Mouse (Mus musculus) liver, embryonic 16.5 days (tissue): ENCODE data around the gene Ttc39d. TPM values are rescaled to one million over a fixed set of nuclear protein-coding genes. Genes with fewer than 3 reads are reported as not detected.
"Not testable (repeated sequence)": the region's sequence is repeated elsewhere in the genome, so short reads cannot be mapped to it uniquely, and the experiment has no call there.

Experiments
- ATAC-seq: fragments of 200-750 bp; cut with Nextera tagmentation; 2 replicates; pipeline ENCODE4 v1.8.0; 2017; ENCODE audit warnings: low read depth, mild to moderate bottlenecking, moderate number of reproducible peaks, moderate library complexity
- H3K27ac ChIP-seq: fragments of 300-500 bp; sonication (generic); 2 replicates; pipeline ENCODE4 v1.5.1; 2014; ENCODE audit warnings: mild to moderate bottlenecking, low read length
- H3K27me3 ChIP-seq: fragments of 300-500 bp; sonication (generic); 2 replicates; pipeline ENCODE4 v1.6.1; 2014; ENCODE audit warnings: low read depth, low read length, mixed read lengths; ENCODE audit not compliant: control insufficient read depth, insufficient read depth
- H3K36me3 ChIP-seq: fragments of 300-500 bp; sonication (generic); 2 replicates; pipeline ENCODE4 v1.6.1; 2014; ENCODE audit warnings: mild to moderate bottlenecking; ENCODE audit not compliant: control insufficient read depth, insufficient read depth
- H3K4me1 ChIP-seq: fragments of 300-500 bp; sonication (generic); 2 replicates; pipeline ENCODE4 v1.6.1; 2014; ENCODE audit warnings: low read depth, low read length, mixed read lengths; ENCODE audit not compliant: control insufficient read depth
- H3K4me2 ChIP-seq: fragments of 300-500 bp; sonication (generic); 2 replicates; pipeline ENCODE4 v1.6.1; 2014; ENCODE audit warnings: low read depth, low read length, mixed read lengths
- H3K4me3 ChIP-seq: fragments of 300-500 bp; sonication (generic); 2 replicates; pipeline ENCODE4 v1.5.1; 2014; ENCODE audit warnings: low read depth, mild to moderate bottlenecking, low read length
- H3K9ac ChIP-seq: fragments of 300-500 bp; sonication (generic); 2 replicates; pipeline ENCODE4 v1.6.1; 2014; ENCODE audit warnings: low read depth, low read length
- H3K9me3 ChIP-seq: fragments of 300-500 bp; sonication (generic); replicated peaks from 2 replicates; pipeline ENCODE4 v1.6.1; 2016; ENCODE audit warnings: low read length; ENCODE audit not compliant: control insufficient read depth
- WGBS: fragments of 180-500 bp; shearing (Covaris S2); extraction: QIAGEN DNeasy Blood & Tissue Kit; methylation state at CpG from one replicate; pipeline ENCODE4 v1.1.7; 2014; ENCODE audit not compliant: insufficient replicate concordance; 5-methylcytosine and 5-hydroxymethylcytosine counted together
- polyA plus RNA-seq: library from polyadenylated mRNA; unstranded; fragments of >200 nt; fragmentation: Nextera tagmentation; extraction: Ambion mirVana; gene quantifications from 2 replicates; pipeline ENCODE4 v1.2.1, GENCODE M21; 2015

Gene Ttc39d
- polyA plus RNA-seq, 1 experiment from 2014 or later = not detected

GRCm38 (mm10) chr17:80220131-80220530, 12.9 kb downstream of the Ttc39d start:
- Histone ChIP-seq H3K4me1 (peaks cover 8% of the 10 kb centered on the region), H3K4me3 (no peak overlapping the region), H3K27ac (no peak overlapping the region), H3K36me3 (no peaks in the 10 kb centered on the region), H3K4me2 (no peak overlapping the region), H3K9ac (no peak overlapping the region), H3K27me3 (no peaks in the 10 kb centered on the region), H3K9me3 (no peaks in the 10 kb centered on the region)
- ATAC-seq = no peak
- WGBS = 59% methylated on average over 2 of the region's 2 CpGs

- H3K27me3 ChIP-seq = no peaks in the 10 kb centered on the region
- H3K4me2 ChIP-seq = no peak overlapping the region
- peaks cover 9% of the 10 kb centered on the region for H3K4me1 ChIP-seq
- no peak for ATAC-seq
- no peak overlapping the region for H3K9ac ChIP-seq
- 24% methylated on average over 9 of the region's 9 CpGs for WGBS
- H3K4me3 ChIP-seq = no peak overlapping the region
- no peak overlapping the region for H3K27ac ChIP-seq
- H3K36me3 ChIP-seq = no peaks in the 10 kb centered on the region
- H3K9me3 ChIP-seq = no peaks in the 10 kb centered on the region
Measured at GRCm38 (mm10) chr17:80221202-80221601, 13.9 kb downstream of the Ttc39d start.

GRCm38 (mm10) chr17:80221890-80222628, 14.8 kb downstream of the Ttc39d start:
- Histone ChIP-seq H3K4me2 (no peak overlapping the region), H3K9ac (no peak overlapping the region), H3K4me1 (peaks cover 9% of the 10 kb centered on the region), H3K4me3 (no peak overlapping the region), H3K27me3 (no peaks in the 10 kb centered on the region), H3K9me3 (no peaks in the 10 kb centered on the region), H3K27ac (no peak overlapping the region), H3K36me3 (no peaks in the 10 kb centered on the region)
- no peak for ATAC-seq
- 41% methylated on average over 3 of the region's 3 CpGs for WGBS

GRCm38 (mm10) chr17:80223829-80224228, 16.6 kb downstream of the Ttc39d start:
- H3K27me3 ChIP-seq = no peaks in the 10 kb centered on the region
- peak overlapping the region; percentile 91 for H3K4me2 ChIP-seq
- H3K9me3 ChIP-seq = no peaks in the 10 kb centered on the region
- peak overlapping the region; percentile 70 for H3K27ac ChIP-seq
- ATAC-seq = peak; percentile 8; the same call in 1 of the 2 replicates
- peak overlapping the region; percentile 74 for H3K4me3 ChIP-seq
- peak overlapping the region; percentile 69 for H3K9ac ChIP-seq
- peaks cover 9% of the 10 kb centered on the region for H3K4me1 ChIP-seq
- no peaks in the 10 kb centered on the region for H3K36me3 ChIP-seq
- 4% methylated on average over 9 of the region's 9 CpGs for WGBS

GRCm38 (mm10) chr17:80224326-80225116, 17.3 kb downstream of the Ttc39d start, which contains the start of gene Gemin6:
TSS of gene Gemin6 (plus strand) at chr17:80224441.
- H3K27me3 ChIP-seq = no peaks in the 10 kb centered on the region
- peaks cover 9% of the 10 kb centered on the region for H3K4me1 ChIP-seq
- peak; percentile 96 for ATAC-seq
- H3K36me3 ChIP-seq = no peaks in the 10 kb centered on the region
- peak within 1 kb of the TSS; percentile 70 for H3K27ac ChIP-seq
- no peaks in the 10 kb centered on the region for H3K9me3 ChIP-seq
- H3K9ac ChIP-seq = peak within 1 kb of the TSS; percentile 69
- under 1% methylated on average over 33 of the region's 33 CpGs for WGBS
- peak within 1 kb of the TSS; percentile 74 for H3K4me3 ChIP-seq
- peak within 1 kb of the TSS; percentile 91 for H3K4me2 ChIP-seq

GRCm38 (mm10) chr17:80225142-80225541, 17.9 kb downstream of the Ttc39d start:
- 18% methylated on average over 4 of the region's 5 CpGs for WGBS
- not testable (repeated sequence) for H3K27ac ChIP-seq, ATAC-seq, H3K9me3 ChIP-seq, H3K36me3 ChIP-seq, H3K4me1 ChIP-seq, H3K27me3 ChIP-seq
- Histone ChIP-seq H3K4me3 (peak overlapping the region; percentile 74), H3K4me2 (peak overlapping the region; percentile 91), H3K9ac (peak overlapping the region; percentile 69)

GRCm38 (mm10) chr17:80229396-80229795, 22.1 kb downstream of the Ttc39d start:
- Histone ChIP-seq H3K27me3 (no peaks in the 10 kb centered on the region), H3K9ac (no peak overlapping the region), H3K4me1 (peaks cover 5% of the 10 kb centered on the region; the same call in 1 of the 2 replicates), H3K36me3 (no peaks in the 10 kb centered on the region), H3K4me3 (no peak overlapping the region), H3K27ac (no peak overlapping the region), H3K9me3 (no peaks in the 10 kb centered on the region), H3K4me2 (no peak overlapping the region)
- 82% methylated on average over 2 of the region's 2 CpGs for WGBS
- ATAC-seq = no peak

GRCm38 (mm10) chr17:80233844-80234243, 26.6 kb downstream of the Ttc39d start:
- Histone ChIP-seq H3K36me3 (no peaks in the 10 kb centered on the region), H3K27ac (no peak overlapping the region), H3K27me3 (no peaks in the 10 kb centered on the region), H3K4me2 (no peak overlapping the region), H3K9ac (no peak overlapping the region), H3K4me1 (no peaks in the 10 kb centered on the region), H3K9me3 (no peaks in the 10 kb centered on the region), H3K4me3 (no peak overlapping the region)
- no peak for ATAC-seq
- 66% methylated on average over 5 of the region's 5 CpGs for WGBS

- H3K9me3 ChIP-seq = no peaks in the 10 kb centered on the region
- ATAC-seq = no peak
- no peaks in the 10 kb centered on the region for H3K36me3 ChIP-seq
- H3K9ac ChIP-seq = no peak overlapping the region
- H3K27ac ChIP-seq = no peak overlapping the region
- H3K27me3 ChIP-seq = no peaks in the 10 kb centered on the region
- no peak overlapping the region for H3K4me3 ChIP-seq
- WGBS = 67% methylated on average over 7 of the region's 7 CpGs
- no peak overlapping the region for H3K4me2 ChIP-seq
- no peaks in the 10 kb centered on the region for H3K4me1 ChIP-seq
Measured at GRCm38 (mm10) chr17:80234376-80234775, 27.1 kb downstream of the Ttc39d start.
